Mouse (Mus musculus): ENCODE data around the gene Itpk1. TPM values are rescaled to one million over a fixed set of nuclear protein-coding genes. Genes with fewer than 3 reads are reported as not detected.
A peak's percentile ranks its signal among the peaks of the same experiment; 100 is the strongest.

Itpk1 gene
- total and polyA plus RNA-seq, 2 experiments from 2014 or later: 47.5 to 47.6 TPM

- no peak for TF ChIP-seq CTCF (IDR thresholded peaks at IDR 0.05; ENCODE audit: low read depth)
- H3K27me3 ChIP-seq (ENCODE audit: insufficient read depth, low read length): no peaks in the 10 kb centered on the region
- peaks cover 9% of the 10 kb centered on the region for H3K36me3 ChIP-seq (ENCODE audit: insufficient read depth)
Observed at GRCm38 (mm10) chr12:102672857-102673839, 31.6 kb downstream of the Itpk1 start.

GRCm38 (mm10) chr12:102672176-102672575 is 32.6 kb downstream of the Itpk1 start:
- Histone ChIP-seq H3K4me2 (ENCODE audit: low read depth) (no peak overlapping the region), H3K27ac (ENCODE audit: low read depth, low read length) (no peak overlapping the region), H3K9me3 (ENCODE audit: low read length) (no peaks in the 10 kb centered on the region), H3K9ac (no peak overlapping the region), H3K27me3 (ENCODE audit: insufficient read depth, low read length) (no peaks in the 10 kb centered on the region), H3K4me3 (ENCODE audit: low read depth, low read length) (no peak overlapping the region), H3K36me3 (ENCODE audit: insufficient read depth) (peaks cover 13% of the 10 kb centered on the region), H3K4me1 (ENCODE audit: insufficient read depth) (no peaks in the 10 kb centered on the region)
- TF ChIP-seq CTCF (IDR thresholded peaks at IDR 0.05; ENCODE audit: low read depth): no peak
- WGBS: 82% methylated on average over 8 of the region's 8 CpGs
- DNase-seq (no peak), ATAC-seq (no peak)

More at GRCm38 (mm10) chr12:102672857-102673839, 31.6 kb downstream of the Itpk1 start:
- Histone ChIP-seq H3K9me3 (ENCODE audit: low read length) (no peaks in the 10 kb centered on the region), H3K4me3 (ENCODE audit: low read depth, low read length) (no peak overlapping the region), H3K4me1 (ENCODE audit: insufficient read depth) (no peaks in the 10 kb centered on the region), H3K27ac (ENCODE audit: low read depth, low read length) (no peak overlapping the region), H3K4me2 (ENCODE audit: low read depth) (no peak overlapping the region), H3K9ac (no peak overlapping the region)
- DNase-seq (no peak), ATAC-seq (no peak)
- 87% methylated on average over 20 of the region's 20 CpGs for WGBS

DNA sequence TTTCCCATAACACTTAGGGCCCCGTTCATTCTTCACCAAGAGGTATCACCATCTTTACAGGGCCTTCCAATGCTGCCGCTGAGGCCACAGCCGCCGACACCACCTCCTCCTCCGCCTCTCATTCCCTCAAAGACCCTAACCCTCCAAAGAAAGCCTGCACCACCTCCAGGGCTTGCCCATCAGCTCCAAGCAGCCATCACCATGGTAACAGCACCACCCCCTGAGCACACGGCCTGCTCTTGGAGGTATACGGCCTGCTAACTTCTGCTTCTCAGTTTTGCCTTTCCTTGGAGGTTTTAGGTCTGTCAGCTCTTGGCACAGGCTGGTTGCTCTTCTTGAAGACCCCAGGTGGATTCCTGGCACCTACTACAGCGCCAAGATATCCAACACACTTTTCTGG is 33.9 kb downstream of the Itpk1 start:
- DNase-seq (no peak), ATAC-seq (peak; percentile 50; the same call in 1 of the 2 replicates)
- H3K36me3 ChIP-seq (ENCODE audit: insufficient read depth): peaks cover 13% of the 10 kb centered on the region
- no peak for TF ChIP-seq CTCF (IDR thresholded peaks at IDR 0.05; ENCODE audit: low read depth)
- H3K9me3 ChIP-seq (ENCODE audit: low read length): no peaks in the 10 kb centered on the region
- H3K4me1 ChIP-seq (ENCODE audit: insufficient read depth): no peaks in the 10 kb centered on the region
- no peak overlapping the region for H3K4me2 ChIP-seq (ENCODE audit: low read depth)
- H3K27ac ChIP-seq (ENCODE audit: low read depth, low read length): no peak overlapping the region
- no peak overlapping the region for H3K4me3 ChIP-seq (ENCODE audit: low read depth, low read length)
- WGBS: 36% methylated on average over 8 of the region's 8 CpGs
- no peak overlapping the region for H3K9ac ChIP-seq
- no peaks in the 10 kb centered on the region for H3K27me3 ChIP-seq (ENCODE audit: insufficient read depth, low read length)

GRCm38 (mm10) chr12:102665465-102666202 is 39.1 kb downstream of the Itpk1 start:
- H3K4me2 ChIP-seq (ENCODE audit: low read depth): no peak overlapping the region
- no peak for TF ChIP-seq CTCF (IDR thresholded peaks at IDR 0.05; ENCODE audit: low read depth)
- no peak overlapping the region for H3K27ac ChIP-seq (ENCODE audit: low read depth, low read length)
- no peak overlapping the region for H3K9ac ChIP-seq
- H3K36me3 ChIP-seq (ENCODE audit: insufficient read depth): peaks cover 4% of the 10 kb centered on the region; the same call in 1 of the 2 replicates
- no peaks in the 10 kb centered on the region for H3K27me3 ChIP-seq (ENCODE audit: insufficient read depth, low read length)
- ATAC-seq (peak; percentile 47), DNase-seq (no peak)
- no peaks in the 10 kb centered on the region for H3K4me1 ChIP-seq (ENCODE audit: insufficient read depth)
- WGBS: 85% methylated on average over 10 of the region's 10 CpGs
- no peak overlapping the region for H3K4me3 ChIP-seq (ENCODE audit: low read depth, low read length)
- H3K9me3 ChIP-seq (ENCODE audit: low read length): no peaks in the 10 kb centered on the region

DNA sequence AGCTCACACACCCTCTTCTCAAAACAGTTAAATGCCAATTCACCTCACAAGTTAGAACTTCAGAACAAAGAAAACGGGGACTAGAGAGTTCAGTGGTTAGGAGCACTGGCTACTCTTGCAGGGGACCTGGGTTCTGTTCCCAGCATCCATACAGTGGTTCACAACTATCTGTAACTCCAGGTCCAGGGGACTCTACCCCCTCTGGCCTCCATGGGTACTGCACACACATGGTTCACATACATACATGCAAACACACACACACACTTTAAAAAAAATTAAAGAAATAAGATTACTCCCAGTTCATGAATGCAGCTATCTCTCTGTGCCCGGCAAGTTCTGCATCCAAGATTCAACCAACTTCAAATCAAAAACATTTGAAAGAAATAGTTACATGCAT is 40.7 kb downstream of the Itpk1 start:
- H3K9ac ChIP-seq: no peak overlapping the region
- 96% methylated on average over 2 of the region's 2 CpGs for WGBS
- no peaks in the 10 kb centered on the region for H3K4me1 ChIP-seq (ENCODE audit: insufficient read depth)
- H3K36me3 ChIP-seq (ENCODE audit: insufficient read depth): peaks cover 4% of the 10 kb centered on the region; the same call in 1 of the 2 replicates
- no peaks in the 10 kb centered on the region for H3K27me3 ChIP-seq (ENCODE audit: insufficient read depth, low read length)
- no peak for DNase-seq
- no peak for ATAC-seq
- no peak overlapping the region for H3K27ac ChIP-seq (ENCODE audit: low read depth, low read length)
- no peak overlapping the region for H3K4me3 ChIP-seq (ENCODE audit: low read depth, low read length)
- no peak overlapping the region for H3K4me2 ChIP-seq (ENCODE audit: low read depth)
- H3K9me3 ChIP-seq (ENCODE audit: low read length): no peaks in the 10 kb centered on the region
- TF ChIP-seq CTCF (IDR thresholded peaks at IDR 0.05; ENCODE audit: low read depth): no peak

DNA sequence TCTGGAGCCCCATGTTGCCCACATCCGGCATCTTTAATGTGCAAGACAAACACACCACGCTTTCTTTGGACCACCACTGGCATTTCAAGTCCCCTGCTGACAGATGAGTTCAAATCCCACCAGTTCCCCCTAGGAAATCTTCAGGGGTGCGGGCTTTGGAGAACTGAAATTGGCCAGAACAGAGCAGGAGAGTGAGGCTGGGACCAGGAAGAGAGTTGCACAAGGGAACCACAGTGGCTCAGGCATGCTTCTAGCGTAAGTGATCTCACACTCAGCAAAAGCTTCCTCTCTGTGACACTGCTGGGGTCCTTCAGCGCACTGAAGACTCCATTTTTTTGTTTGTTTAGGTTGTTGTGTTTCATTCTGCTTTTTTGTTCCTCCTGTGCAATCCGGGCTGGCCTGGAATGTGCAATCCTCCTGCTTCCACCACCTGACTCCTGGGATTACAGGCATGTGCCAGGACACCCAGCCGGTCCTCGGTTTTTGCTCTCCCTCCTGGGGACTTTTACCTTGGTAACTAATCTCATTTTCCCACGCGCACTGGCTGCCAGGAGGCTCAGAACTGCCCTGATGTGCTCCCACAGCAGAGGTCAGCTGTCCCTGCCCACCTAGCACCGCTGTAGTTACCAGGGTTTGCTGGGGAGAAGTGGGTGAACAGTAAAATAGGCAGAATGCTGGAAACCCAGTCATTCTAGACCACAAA is 41.2 kb downstream of the Itpk1 start:
- H3K27ac ChIP-seq (ENCODE audit: low read depth, low read length): no peak overlapping the region
- WGBS: 84% methylated on average over 11 of the region's 11 CpGs
- no peaks in the 10 kb centered on the region for H3K27me3 ChIP-seq (ENCODE audit: insufficient read depth, low read length)
- H3K4me2 ChIP-seq (ENCODE audit: low read depth): no peak overlapping the region
- H3K4me1 ChIP-seq (ENCODE audit: insufficient read depth): no peaks in the 10 kb centered on the region
- H3K9me3 ChIP-seq (ENCODE audit: low read length): no peaks in the 10 kb centered on the region
- H3K4me3 ChIP-seq (ENCODE audit: low read depth, low read length): no peak overlapping the region
- no peak overlapping the region for H3K9ac ChIP-seq
- peaks cover 4% of the 10 kb centered on the region; the same call in 1 of the 2 replicates for H3K36me3 ChIP-seq (ENCODE audit: insufficient read depth)
- ATAC-seq: no peak
- no peak for DNase-seq
- TF ChIP-seq CTCF (IDR thresholded peaks at IDR 0.05; ENCODE audit: low read depth): no peak
